25 mouse cellular contexts compared by ENCODE assay signal in the genomic region with DNA sequence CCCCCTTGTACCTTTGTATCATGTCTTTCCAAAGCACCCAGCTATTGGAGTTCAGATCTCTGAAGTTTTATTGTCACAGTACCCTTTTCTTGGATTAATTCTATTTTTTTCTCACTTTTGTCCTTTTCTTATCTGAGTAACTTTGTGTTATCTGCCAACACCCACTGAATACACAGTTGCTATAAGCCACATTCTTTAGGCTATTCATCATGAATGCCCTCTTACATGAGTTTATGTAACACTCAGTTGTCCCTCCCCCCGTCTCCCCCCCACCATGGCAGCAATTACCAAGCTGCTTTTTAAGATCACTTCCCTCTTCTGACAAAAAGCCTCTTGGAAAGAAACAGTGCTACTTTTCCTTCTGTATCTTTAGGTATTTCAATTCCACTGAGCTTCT.
DNase-seq lines count a peak whose midpoint lies in the region; ATAC-seq and TF ChIP-seq lines count a peak whose summit lies in the region.
"Had no signal": no experiment of that assay in that cellular context is flagged by ENCODE, and none has a peak within 500 bp of the region (broad histone marks: within the 10 kb centered on the region; RNA-seq: fewer than 3 reads in every experiment).

No protein-coding gene starts in this region.

- H3K4me2 ChIP-seq in lung, embryonic 16.5 days (ENCODE audit: low read depth, low read length), result no peak overlapping the region
- H3K4me2 ChIP-seq in stomach, embryonic 14.5 days (replicated peaks; ENCODE audit: low read depth, low read length), result no peak overlapping the region
- no peak overlapping the region for H3K4me2 ChIP-seq in stomach, postnatal 0 days (replicated peaks; ENCODE audit: low read depth)
- no peak overlapping the region for H3K4me2 ChIP-seq in neural tube, embryonic 15.5 days
- H3K4me2 ChIP-seq: forebrain, embryonic 13.5 days; heart, embryonic 13.5 days; hindbrain, embryonic 14.5 days had no signal

- no peak for TF ChIP-seq CTCF in stomach, postnatal 0 days (IDR thresholded peaks at IDR 0.05; ENCODE audit: low read depth)

- ATAC-seq in lung, embryonic 16.5 days (ENCODE audit: low read depth), result peak; percentile 51; the same call in 1 of the 2 replicates
- ATAC-seq in stomach, embryonic 14.5 days (ENCODE audit: insufficient number of reproducible peaks, insufficient read depth, low FRiP score, low read depth), result peak; percentile 82
- ATAC-seq in stomach, postnatal 0 days (ENCODE audit: low FRiP score, low TSS enrichment), result 0 out of 2 replicates have a peak, but pooled peaks have one; percentile 64
- ATAC-seq in neural tube, embryonic 15.5 days (ENCODE audit: low FRiP score), result no peak
- ATAC-seq: activated CD4-positive, CD25-positive, alpha-beta regulatory T cell, adult 4 months; CD4-positive, CD25-positive, alpha-beta regulatory T cell, adult 4 months; forebrain, embryonic 13.5 days; forebrain, postnatal 0 days; hindbrain, postnatal 0 days had no signal

- H3K27ac ChIP-seq in lung, embryonic 16.5 days (ENCODE audit: low read length), result no peak overlapping the region; the same call in 1 of the 2 replicates
- no peak overlapping the region for H3K27ac ChIP-seq in stomach, embryonic 14.5 days (ENCODE audit: low read length)
- H3K27ac ChIP-seq in stomach, postnatal 0 days (replicated peaks), result no peak overlapping the region
- H3K27ac ChIP-seq in neural tube, embryonic 15.5 days (replicated peaks), result no peak overlapping the region
- H3K27ac ChIP-seq: forebrain, embryonic 10.5 days; forebrain, embryonic 13.5 days; heart, adult 2 months; heart, embryonic 10.5 days; hindbrain, embryonic 14.5 days; hindbrain, postnatal 0 days had no signal

- no peak for TF ChIP-seq EP300 in stomach, postnatal 0 days (optimal IDR thresholded peaks at IDR 0.05)

- H3K9ac ChIP-seq in lung, embryonic 16.5 days (ENCODE audit: low read length), result no peak overlapping the region
- H3K9ac ChIP-seq in stomach, embryonic 14.5 days (replicated peaks; ENCODE audit: low read depth, low read length), result no peak overlapping the region
- no peak overlapping the region for H3K9ac ChIP-seq in stomach, postnatal 0 days (ENCODE audit: low read length)
- H3K9ac ChIP-seq in neural tube, embryonic 15.5 days (replicated peaks), result no peak overlapping the region
- H3K9ac ChIP-seq: forebrain, embryonic 13.5 days; forebrain, postnatal 0 days; heart, embryonic 13.5 days; hindbrain, embryonic 14.5 days had no signal

- H3K9me3 ChIP-seq in lung, embryonic 16.5 days (ENCODE audit: control insufficient read depth, low read length), result no peaks in the 10 kb centered on the region
- no peaks in the 10 kb centered on the region for H3K9me3 ChIP-seq in stomach, embryonic 14.5 days (ENCODE audit: control insufficient read depth, low read depth, low read length)
- no peaks in the 10 kb centered on the region for H3K9me3 ChIP-seq in stomach, postnatal 0 days (ENCODE audit: control insufficient read depth, low read length)
- H3K9me3 ChIP-seq in neural tube, embryonic 15.5 days (replicated peaks), result no peaks in the 10 kb centered on the region
- H3K9me3 ChIP-seq: forebrain, embryonic 10.5 days; forebrain, embryonic 13.5 days; heart, embryonic 10.5 days; heart, embryonic 13.5 days had no signal

- no peak for DNase-seq in lung, postnatal 4 days
- DNase-seq in Muller cell, postnatal 12 days (ENCODE audit: inconsistent ontology term), result peak; percentile 9
- peak; percentile 31 for DNase-seq in stomach, postnatal 0 days (ENCODE audit: low spot score)
- DNase-seq in heart, adult 11 months, result no peak
- DNase-seq: adrenal gland, adult 8-10 months; adrenal gland, postnatal 25 days; cerebellum, adult 11-12 months; cerebellum, adult 8-10 months; cerebellum, postnatal 14 days; forebrain, postnatal 0 days; gastrocnemius, postnatal 25 days; heart, adult 2 months; heart, postnatal 14 days; heart, postnatal 4 days had no signal

- no peaks in the 10 kb centered on the region for H3K27me3 ChIP-seq in lung, embryonic 16.5 days (ENCODE audit: control insufficient read depth, insufficient read depth, low read depth, low read length)
- no peaks in the 10 kb centered on the region for H3K27me3 ChIP-seq in stomach, embryonic 14.5 days (ENCODE audit: control insufficient read depth, insufficient read depth, low read length)
- no peaks in the 10 kb centered on the region for H3K27me3 ChIP-seq in stomach, postnatal 0 days (ENCODE audit: control insufficient read depth, insufficient read depth, low read length)
- no peaks in the 10 kb centered on the region for H3K27me3 ChIP-seq in neural tube, embryonic 15.5 days (replicated peaks)
- H3K27me3 ChIP-seq: heart, embryonic 13.5 days had no signal

- 17% methylated on average over 1 of the region's 1 CpGs for WGBS in lung, embryonic 16.5 days
- WGBS in stomach, embryonic 14.5 days, result 35% methylated on average over 1 of the region's 1 CpGs
- WGBS in stomach, postnatal 0 days, result 41% methylated on average over 1 of the region's 1 CpGs
- 80% methylated on average over 1 of the region's 1 CpGs for whole genome bisulfite sequencing in neural tube, embryonic 15.5 days

- H3K4me3 ChIP-seq in lung, embryonic 16.5 days (ENCODE audit: low read length), result no peak overlapping the region
- no peak overlapping the region for H3K4me3 ChIP-seq in stomach, embryonic 14.5 days (ENCODE audit: low read depth, low read length)
- no peak overlapping the region for H3K4me3 ChIP-seq in stomach, postnatal 0 days (ENCODE audit: low read depth, low read length)
- no peak overlapping the region for H3K4me3 ChIP-seq in neural tube, embryonic 15.5 days (replicated peaks)
- H3K4me3 ChIP-seq: forebrain, embryonic 10.5 days; forebrain, embryonic 13.5 days; heart, adult 2 months; heart, embryonic 10.5 days; heart, embryonic 13.5 days had no signal

- H3K4me1 ChIP-seq in lung, embryonic 16.5 days (replicated peaks; ENCODE audit: control insufficient read depth, insufficient read depth, low read length), result 0 out of 2 replicates have a peak, but pooled peaks cover 3% of the 10 kb centered on the region
- H3K4me1 ChIP-seq in stomach, embryonic 14.5 days (ENCODE audit: control insufficient read depth, insufficient read depth, low read length), result no peaks in the 10 kb centered on the region
- H3K4me1 ChIP-seq in stomach, postnatal 0 days (replicated peaks; ENCODE audit: control insufficient read depth, insufficient read depth), result no peaks in the 10 kb centered on the region
- H3K4me1 ChIP-seq in neural tube, embryonic 15.5 days, result no peaks in the 10 kb centered on the region
- H3K4me1 ChIP-seq: forebrain, embryonic 13.5 days; heart, embryonic 10.5 days had no signal

- H3K36me3 ChIP-seq in lung, embryonic 16.5 days (ENCODE audit: control insufficient read depth, insufficient read depth, low read length), result no peaks in the 10 kb centered on the region
- no peaks in the 10 kb centered on the region for H3K36me3 ChIP-seq in stomach, embryonic 14.5 days (ENCODE audit: control insufficient read depth, insufficient read depth, low read length)
- H3K36me3 ChIP-seq in stomach, postnatal 0 days (ENCODE audit: control insufficient read depth, insufficient read depth, low read length), result no peaks in the 10 kb centered on the region
- no peaks in the 10 kb centered on the region for H3K36me3 ChIP-seq in neural tube, embryonic 15.5 days
- H3K36me3 ChIP-seq: forebrain, embryonic 10.5 days; heart, embryonic 10.5 days; heart, embryonic 13.5 days had no signal

Comparison
In these comparisons a context has a peak if more than half of its experiments do, and no peak if none do; other contexts are left out.
1. DNase-seq: peak in Muller cell, postnatal 12 days (single experiment) and stomach, postnatal 0 days (single experiment); none in lung, postnatal 4 days (0 of 2) and heart, adult 11 months (single experiment).